9 mouse cellular contexts compared by ENCODE assay signal in the genomic region with DNA sequence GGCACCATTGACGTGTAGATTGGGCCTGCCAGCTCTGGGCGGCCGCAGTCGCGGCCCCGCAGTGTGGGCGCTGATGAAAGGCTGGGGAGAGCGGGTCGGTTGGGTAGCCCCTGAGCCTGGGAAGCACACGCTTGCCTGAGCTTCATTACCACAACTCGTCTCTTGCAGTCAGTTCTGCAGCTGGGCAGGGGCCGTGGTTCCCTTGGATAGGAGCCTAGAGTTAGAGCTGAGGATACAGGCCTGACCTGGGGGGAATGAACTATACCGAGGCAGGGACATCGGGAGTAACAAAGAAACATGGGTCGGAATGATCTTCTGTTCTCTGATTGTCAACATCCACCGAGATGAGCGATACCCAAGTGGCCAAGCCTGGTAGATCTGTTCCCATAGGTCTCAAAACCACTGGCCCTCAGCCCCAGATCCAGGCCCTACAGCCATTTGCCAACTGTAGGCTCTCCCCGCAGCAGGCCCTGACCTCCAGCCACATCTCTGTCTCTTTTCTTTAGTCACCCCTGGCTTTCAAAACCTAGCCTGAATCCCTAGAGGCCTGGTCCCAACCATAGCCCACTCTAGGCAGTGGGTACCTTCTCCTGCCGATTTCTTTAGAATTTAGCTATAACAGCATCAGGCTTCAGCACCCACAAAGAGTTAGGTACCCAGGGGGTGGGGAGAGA. TPM values are rescaled to one million over a fixed set of nuclear protein-coding genes. Genes with fewer than 3 reads are reported as not detected.
A peak's percentile ranks its signal among the peaks of the same experiment; 100 is the strongest.
DNase-seq lines count a peak whose midpoint lies in the region; ATAC-seq and TF ChIP-seq lines count a peak whose summit lies in the region.
"Had no signal": no experiment of that assay in that cellular context is flagged by ENCODE, and none has a peak within 500 bp of the region (broad histone marks: within the 10 kb centered on the region; RNA-seq: fewer than 3 reads in every experiment).

No protein-coding gene starts in this region.

- H3K9ac ChIP-seq in forebrain, embryonic 11.5 days (ENCODE audit: low read length): no peak overlapping the region
- H3K9ac ChIP-seq in forebrain, postnatal 0 days: no peak overlapping the region
- H3K9ac ChIP-seq in kidney, embryonic 16.5 days (replicated peaks; ENCODE audit: low read length): peak overlapping the region; percentile 43
- H3K9ac ChIP-seq in hindbrain, embryonic 13.5 days: no peak overlapping the region
- H3K9ac ChIP-seq: liver, embryonic 15.5 days had no signal

- 3% methylated on average over 19 of the region's 19 CpGs for WGBS in forebrain, embryonic 11.5 days
- 17% methylated on average over 19 of the region's 19 CpGs for WGBS in forebrain, postnatal 0 days
- 9% methylated on average over 19 of the region's 19 CpGs for WGBS in kidney, embryonic 16.5 days
- WGBS in hindbrain, embryonic 13.5 days: 4% methylated on average over 19 of the region's 19 CpGs

- H3K4me2 ChIP-seq in forebrain, embryonic 11.5 days (ENCODE audit: low read depth, low read length, severe bottlenecking): no peak overlapping the region
- H3K4me2 ChIP-seq in forebrain, postnatal 0 days (ENCODE audit: low read depth): no peak overlapping the region
- peak overlapping the region; percentile 63 for H3K4me2 ChIP-seq in kidney, embryonic 16.5 days (replicated peaks; ENCODE audit: low read depth, low read length)
- peak overlapping the region; percentile 42 for H3K4me2 ChIP-seq in hindbrain, embryonic 13.5 days

- H3K36me3 ChIP-seq in forebrain, embryonic 11.5 days (ENCODE audit: control insufficient read depth, insufficient read depth, low read length): no peaks in the 10 kb centered on the region
- H3K36me3 ChIP-seq in forebrain, postnatal 0 days (ENCODE audit: insufficient read depth): no peaks in the 10 kb centered on the region
- no peaks in the 10 kb centered on the region for H3K36me3 ChIP-seq in kidney, embryonic 16.5 days (ENCODE audit: insufficient read depth, low read length)
- no peaks in the 10 kb centered on the region for H3K36me3 ChIP-seq in hindbrain, embryonic 13.5 days
- H3K36me3 ChIP-seq: liver, embryonic 15.5 days had no signal

- peaks cover 98% of the 10 kb centered on the region for H3K27me3 ChIP-seq in forebrain, embryonic 11.5 days (ENCODE audit: control insufficient read depth, insufficient read depth, low read length)
- H3K27me3 ChIP-seq in forebrain, postnatal 0 days (ENCODE audit: insufficient read depth, low read length): peaks cover 85% of the 10 kb centered on the region
- H3K27me3 ChIP-seq in kidney, embryonic 16.5 days (ENCODE audit: insufficient read depth, low read length): peaks cover 98% of the 10 kb centered on the region
- peaks cover 99% of the 10 kb centered on the region for H3K27me3 ChIP-seq in hindbrain, embryonic 13.5 days

- no peaks in the 10 kb centered on the region for H3K9me3 ChIP-seq in forebrain, embryonic 11.5 days (ENCODE audit: control insufficient read depth, low read length)
- H3K9me3 ChIP-seq in forebrain, postnatal 0 days (ENCODE audit: low read length): no peaks in the 10 kb centered on the region
- H3K9me3 ChIP-seq in kidney, embryonic 16.5 days (ENCODE audit: low read length): no peaks in the 10 kb centered on the region
- no peaks in the 10 kb centered on the region for H3K9me3 ChIP-seq in hindbrain, embryonic 13.5 days
- H3K9me3 ChIP-seq: liver, embryonic 15.5 days had no signal

- no peak overlapping the region for H3K27ac ChIP-seq in forebrain, embryonic 11.5 days (ENCODE audit: low read depth, low read length)
- H3K27ac ChIP-seq in forebrain, postnatal 0 days (ENCODE audit: low read depth, low read length): no peak overlapping the region
- H3K27ac ChIP-seq in kidney, embryonic 16.5 days (ENCODE audit: low read length): peak overlapping the region; percentile 44
- H3K27ac ChIP-seq in hindbrain, embryonic 13.5 days: no peak overlapping the region
- H3K27ac ChIP-seq: liver, embryonic 15.5 days had no signal

- peaks cover 5% of the 10 kb centered on the region; the same call in 1 of the 2 replicates for H3K4me1 ChIP-seq in forebrain, embryonic 11.5 days (replicated peaks; ENCODE audit: control insufficient read depth, insufficient read depth, low read length)
- H3K4me1 ChIP-seq in forebrain, postnatal 0 days (ENCODE audit: insufficient read depth): no peaks in the 10 kb centered on the region
- peaks cover 20% of the 10 kb centered on the region for H3K4me1 ChIP-seq in kidney, embryonic 16.5 days (ENCODE audit: insufficient read depth, low read length)
- H3K4me1 ChIP-seq in hindbrain, embryonic 13.5 days (replicated peaks): peaks cover 50% of the 10 kb centered on the region

- TF ChIP-seq CTCF in forebrain, postnatal 0 days (IDR thresholded peaks at IDR 0.05; ENCODE audit: low read depth): no peak

- DNase-seq in forebrain, embryonic 11.5 days (ENCODE audit: low spot score): peak; percentile 59
- no peak for DNase-seq in forebrain, postnatal 0 days
- DNase-seq in kidney, adult 9 months: no peak
- peak; percentile 65 for DNase-seq in neural tube, embryonic 10.5 days (ENCODE audit: extremely low spot score, low spot score)
- DNase-seq in adrenal gland, postnatal 25 days: no peak
- DNase-seq in adrenal gland, adult (ENCODE audit: inconsistent age in 2 of 2, low spot score in 1 of 2): no peak

- no peak overlapping the region for H3K4me3 ChIP-seq in forebrain, embryonic 11.5 days (ENCODE audit: low read depth, low read length)
- no peak overlapping the region for H3K4me3 ChIP-seq in forebrain, postnatal 0 days (ENCODE audit: low read depth, low read length)
- peak overlapping the region; percentile 41 for H3K4me3 ChIP-seq in kidney, embryonic 16.5 days (ENCODE audit: low read length)
- H3K4me3 ChIP-seq in hindbrain, embryonic 13.5 days: peak overlapping the region; percentile 4; the same call in 1 of the 2 replicates

- no peak for ATAC-seq in forebrain, embryonic 11.5 days (replicated peaks; ENCODE audit: low FRiP score)
- ATAC-seq in forebrain, postnatal 0 days: no peak
- ATAC-seq in kidney, embryonic 16.5 days (ENCODE audit: low FRiP score, low TSS enrichment): no peak
- no peak for ATAC-seq in hindbrain, embryonic 13.5 days (ENCODE audit: low FRiP score)

RNA-seq across cellular contexts. Expression of a gene that starts 1.9 kb away (rescaled TPM):
- polyA plus RNA-seq in forebrain, embryonic 11.5 days (2014; fragmentation: Nextera tagmentation; extraction: Ambion mirVana): 3.3 and 3.6 TPM in 2 replicates
- total RNA-seq in forebrain, postnatal 0 days (2014; rRNA removed): 0.38 TPM in 1 of 2 replicates, not detected in the other
- 0.18 and 0.28 TPM in 2 replicates for polyA plus RNA-seq in forebrain, postnatal 0 days (2015; fragmentation: Nextera tagmentation; extraction: Ambion mirVana)
- 2.4 and 3.2 TPM in 2 replicates for polyA plus RNA-seq in kidney, embryonic 16.5 days (2015; fragmentation: Nextera tagmentation; extraction: Ambion mirVana)
- 14.2 and 22.9 TPM in 2 replicates for polyA plus RNA-seq in hindbrain, embryonic 13.5 days (2015; fragmentation: Nextera tagmentation; extraction: Ambion mirVana)
- total RNA-seq in adrenal gland, postnatal 25 days (2021): 0.18 TPM in 1 of 2 replicates, not detected in the other
- polyA plus RNA-seq: liver, embryonic 15.5 days had no signal

Comparison
In these comparisons a context has a peak if more than half of its experiments do, and no peak if none do; other contexts are left out.
1. DNase-seq: peak in forebrain, embryonic 11.5 days (single experiment) and neural tube, embryonic 10.5 days (single experiment); none in forebrain, postnatal 0 days (single experiment), kidney, adult 9 months (single experiment), adrenal gland, postnatal 25 days (single experiment) and adrenal gland, adult (0 of 2).
2. H3K4me2 ChIP-seq: peak in kidney, embryonic 16.5 days (single experiment) and hindbrain, embryonic 13.5 days (single experiment); none in forebrain, embryonic 11.5 days (single experiment) and forebrain, postnatal 0 days (single experiment).
3. H3K4me3 ChIP-seq: peak in kidney, embryonic 16.5 days (single experiment) and hindbrain, embryonic 13.5 days (single experiment); none in forebrain, embryonic 11.5 days (single experiment) and forebrain, postnatal 0 days (single experiment).